Mouse (Mus musculus) lung, embryonic 14.5 days (tissue): Measurements from ENCODE around the gene Abl2. TPM values are rescaled to one million over a fixed set of nuclear protein-coding genes. Genes with fewer than 3 reads are reported as not detected.
A peak's percentile ranks its signal among the peaks of the same experiment; 100 is the strongest.

Experiments
- ATAC-seq: fragments of 200-750 bp; cut with Nextera tagmentation; 2 replicates; pipeline ENCODE4 v1.8.0; 2017; ENCODE audit warnings: mild to moderate bottlenecking, moderate TSS enrichment, moderate library complexity; ENCODE audit not compliant: insufficient read depth
- DNase-seq: peaks from one replicate; pipeline ENCODE4 v3.0.0-alpha.2; 2015
- H3K27ac ChIP-seq: fragments of 300-500 bp; sonication (generic); 2 replicates; pipeline ENCODE4 v1.5.1; 2014; ENCODE audit warnings: low read depth, mild to moderate bottlenecking, moderate library complexity
- H3K27me3 ChIP-seq: fragments of 300-500 bp; sonication (generic); 2 replicates; pipeline ENCODE4 v1.6.1; 2014; ENCODE audit warnings: low read length, control low read depth; ENCODE audit not compliant: insufficient read depth
- H3K36me3 ChIP-seq: fragments of 300-500 bp; sonication (generic); 2 replicates; pipeline ENCODE4 v1.6.1; 2014; ENCODE audit warnings: control low read depth; ENCODE audit not compliant: insufficient read depth
- H3K4me1 ChIP-seq: fragments of 300-500 bp; sonication (generic); 2 replicates; pipeline ENCODE4 v1.6.1; 2014; ENCODE audit warnings: antibody characterized with exemption, control low read depth; ENCODE audit not compliant: insufficient read depth
- H3K4me2 ChIP-seq: fragments of 300-500 bp; sonication (generic); 2 replicates; pipeline ENCODE4 v1.6.1; 2014; ENCODE audit warnings: mild to moderate bottlenecking
- H3K4me3 ChIP-seq: fragments of 300-500 bp; sonication (generic); 2 replicates; pipeline ENCODE4 v1.5.1; 2014; ENCODE audit warnings: low read depth, low read length
- H3K9ac ChIP-seq: fragments of 300-500 bp; sonication (generic); 2 replicates; pipeline ENCODE4 v1.6.1; 2014
- H3K9me3 ChIP-seq: fragments of 300-500 bp; sonication (generic); 2 replicates; pipeline ENCODE4 v1.6.1; 2016; ENCODE audit warnings: low read depth, low read length, control low read depth
- CTCF ChIP-seq: IDR thresholded peaks from 2 replicates; pipeline ENCODE4 v1.5.1; 2016; ENCODE audit warnings: antibody characterized with exemption, low read depth
- WGBS: fragments of 180-500 bp; shearing (Covaris S2); extraction: QIAGEN DNeasy Blood & Tissue Kit; methylation state at CpG from one replicate; pipeline ENCODE4 v1.1.7; 2014; 5-methylcytosine and 5-hydroxymethylcytosine counted together
- polyA plus RNA-seq: library from polyadenylated mRNA; unstranded; fragments of >200 nt; fragmentation: Nextera tagmentation; extraction: Ambion mirVana; gene quantifications from 2 replicates; pipeline ENCODE4 v1.2.1, GENCODE M21; 2014

The Abl2 gene
- polyA plus RNA-seq, 1 experiment from 2014 or later = 6.2 TPM

- peak overlapping the region; percentile 69; the same call in 1 of the 2 replicates for H3K27ac ChIP-seq
- peaks cover 7% of the 10 kb centered on the region; the same call in 1 of the 2 replicates for H3K4me1 ChIP-seq
- ATAC-seq (no peak), DNase-seq (peak; percentile 26)
- no peaks in the 10 kb centered on the region for H3K27me3 ChIP-seq
- H3K9me3 ChIP-seq = no peaks in the 10 kb centered on the region
- H3K9ac ChIP-seq = no peak overlapping the region
- H3K4me2 ChIP-seq = peak overlapping the region; percentile 47
- H3K4me3 ChIP-seq = peak overlapping the region; percentile 9; the same call in 1 of the 2 replicates
- TF ChIP-seq CTCF = no peak
- WGBS = 54% methylated on average over 12 of the region's 12 CpGs
- peaks cover under 1% of the 10 kb centered on the region; the same call in 1 of the 2 replicates for H3K36me3 ChIP-seq
Measured at GRCm38 (mm10) chr1:156616989-156617598, 58.5 kb downstream of the Abl2 start.

- Histone ChIP-seq H3K4me2 (peak overlapping the region; percentile 47; the same call in 1 of the 2 replicates), H3K4me3 (no peak overlapping the region)
Measured at GRCm38 (mm10) chr1:156617811-156618210, 59.2 kb downstream of the Abl2 start.

GRCm38 (mm10) chr1:156620292-156620909 is 61.8 kb downstream of the Abl2 start:
- Histone ChIP-seq H3K4me2 (no peak overlapping the region), H3K4me1 (peaks cover 7% of the 10 kb centered on the region; the same call in 1 of the 2 replicates), H3K4me3 (no peak overlapping the region), H3K9ac (no peak overlapping the region), H3K27ac (no peak overlapping the region), H3K27me3 (no peaks in the 10 kb centered on the region), H3K9me3 (no peaks in the 10 kb centered on the region), H3K36me3 (peaks cover 20% of the 10 kb centered on the region; the same call in 1 of the 2 replicates)
- TF ChIP-seq CTCF = no peak
- peak; percentile 32 for DNase-seq
- peak; percentile 56 for ATAC-seq
- WGBS = 64% methylated on average over 4 of the region's 4 CpGs

More at GRCm38 (mm10) chr1:156617811-156618210, 59.2 kb downstream of the Abl2 start:
- H3K36me3 ChIP-seq = peaks cover 6% of the 10 kb centered on the region; the same call in 1 of the 2 replicates
- ATAC-seq = no peak
- TF ChIP-seq CTCF = no peak
- no peak overlapping the region for H3K9ac ChIP-seq
- H3K27ac ChIP-seq = no peak overlapping the region
- peaks cover 7% of the 10 kb centered on the region; the same call in 1 of the 2 replicates for H3K4me1 ChIP-seq
- DNase-seq = no peak
- no peaks in the 10 kb centered on the region for H3K27me3 ChIP-seq
- 54% methylated on average over 4 of the region's 4 CpGs for WGBS
- H3K9me3 ChIP-seq = no peaks in the 10 kb centered on the region

- ATAC-seq (no peak), DNase-seq (no peak)
- 61% methylated on average over 3 of the region's 3 CpGs for WGBS
- no peaks in the 10 kb centered on the region for H3K9me3 ChIP-seq
- no peak for TF ChIP-seq CTCF
- no peak overlapping the region for H3K4me2 ChIP-seq
- no peak overlapping the region for H3K9ac ChIP-seq
- H3K27me3 ChIP-seq = no peaks in the 10 kb centered on the region
- H3K4me3 ChIP-seq = no peak overlapping the region
- H3K27ac ChIP-seq = no peak overlapping the region
- H3K36me3 ChIP-seq = peaks cover 22% of the 10 kb centered on the region; the same call in 1 of the 2 replicates
- H3K4me1 ChIP-seq = 0 out of 2 replicates have a peak, but pooled peaks cover 3% of the 10 kb centered on the region
Measured at GRCm38 (mm10) chr1:156620951-156621350, 62.4 kb downstream of the Abl2 start.

- 59% methylated on average over 1 of the region's 1 CpGs for WGBS
- Histone ChIP-seq H3K36me3 (peaks cover 26% of the 10 kb centered on the region; the same call in 1 of the 2 replicates), H3K4me3 (no peak overlapping the region), H3K9ac (no peak overlapping the region), H3K27me3 (no peaks in the 10 kb centered on the region), H3K27ac (no peak overlapping the region), H3K9me3 (no peaks in the 10 kb centered on the region), H3K4me2 (no peak overlapping the region), H3K4me1 (no peaks in the 10 kb centered on the region)
- no peak for TF ChIP-seq CTCF
- DNase-seq = no peak
- no peak for ATAC-seq
Measured at GRCm38 (mm10) chr1:156624231-156624630, 65.6 kb downstream of the Abl2 start.

- no peak overlapping the region for H3K4me3 ChIP-seq
Measured at GRCm38 (mm10) chr1:156626729-156627128, 68.1 kb downstream of the Abl2 start.

GRCm38 (mm10) chr1:156629984-156630383 is 71.4 kb downstream of the Abl2 start:
- H3K36me3 ChIP-seq = peaks cover 60% of the 10 kb centered on the region
- H3K9ac ChIP-seq = no peak overlapping the region
- no peak overlapping the region for H3K4me3 ChIP-seq
- H3K27ac ChIP-seq = no peak overlapping the region
- no peak overlapping the region for H3K4me2 ChIP-seq
- no peaks in the 10 kb centered on the region for H3K27me3 ChIP-seq
- H3K9me3 ChIP-seq = no peaks in the 10 kb centered on the region
- no peak for TF ChIP-seq CTCF
- no peak for ATAC-seq
- no peak for DNase-seq
- WGBS = 89% methylated on average over 8 of the region's 8 CpGs
- no peaks in the 10 kb centered on the region for H3K4me1 ChIP-seq

More at GRCm38 (mm10) chr1:156626729-156627128, 68.1 kb downstream of the Abl2 start:
- Histone ChIP-seq H3K9me3 (no peaks in the 10 kb centered on the region), H3K27me3 (no peaks in the 10 kb centered on the region), H3K27ac (no peak overlapping the region), H3K9ac (no peak overlapping the region), H3K4me2 (no peak overlapping the region), H3K36me3 (peaks cover 49% of the 10 kb centered on the region), H3K4me1 (no peaks in the 10 kb centered on the region)
- WGBS = 74% methylated on average over 4 of the region's 4 CpGs
- peak; percentile 45 for TF ChIP-seq CTCF
- DNase-seq (peak; percentile 34), ATAC-seq (no peak; the same call in 1 of the 2 replicates)
